Mouse (Mus musculus) heart, adult 2 months (tissue): Measurements from ENCODE around the gene Spi1.

Experiments used
- CTCF ChIP-seq: fragments of 200-600 bp; IDR thresholded peaks from 2 replicates; pipeline ENCODE4 v1.8.1; 2022; ENCODE audit warnings: antibody characterized with exemption, mild to moderate bottlenecking, moderate library complexity
- EP300 ChIP-seq: fragments of 200-500 bp; IDR thresholded peaks from 2 replicates; pipeline ENCODE4 v1.6.1; 2011; ENCODE audit warnings: low read depth, low read length, control low read depth; ENCODE audit not compliant: insufficient read depth
- POLR2A ChIP-seq: fragments of 200-500 bp; IDR thresholded peaks from 2 replicates; pipeline ENCODE4 v1.6.1; 2011; ENCODE audit warnings: mild to moderate bottlenecking, low read depth, low read length, control low read depth; ENCODE audit not compliant: insufficient read depth

DNA sequence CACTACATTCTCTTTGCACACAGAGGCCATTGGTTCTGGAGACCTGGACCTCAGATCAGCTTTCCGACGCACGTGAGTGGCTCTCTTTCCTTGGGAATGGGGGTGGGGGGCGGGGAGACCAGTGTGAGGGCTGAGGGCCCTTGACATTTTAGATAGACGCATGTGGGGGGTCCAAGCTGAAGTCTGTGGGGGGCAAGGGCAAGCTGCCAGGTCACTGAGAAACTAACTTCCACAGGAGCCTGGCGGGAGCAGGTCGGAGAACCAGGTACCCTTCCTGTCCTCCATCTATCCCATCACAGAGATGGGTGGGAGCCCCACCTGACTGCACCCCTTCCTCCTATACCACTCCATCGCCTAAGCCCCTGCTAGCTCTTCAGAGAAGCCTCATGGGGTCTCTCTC is 39.3 kb downstream of the Spi1 start:
- TF ChIP-seq EP300, result 0 out of 2 replicates have a peak, but pooled peaks have one; percentile 4
- TF ChIP-seq CTCF, result no peak
- TF ChIP-seq POLR2A, result no peak
